In the genomic region with DNA sequence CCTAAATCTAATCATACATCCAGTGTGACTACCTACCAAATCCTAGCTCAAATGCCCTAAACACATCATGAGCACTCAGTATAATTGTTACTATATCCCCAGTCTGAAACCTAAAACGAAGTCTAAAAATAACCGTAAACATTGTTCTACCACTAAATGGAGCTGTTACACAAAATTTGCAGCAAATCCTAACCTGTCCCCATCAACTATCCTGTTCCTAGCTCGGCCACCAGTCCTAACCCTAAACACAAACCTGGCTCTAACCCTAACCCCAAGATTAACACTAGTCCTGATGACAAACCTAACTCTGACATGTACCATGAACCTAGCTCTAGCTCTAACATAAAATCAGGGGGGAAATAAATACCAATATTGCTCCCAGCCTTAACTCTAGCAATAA, we compare ENCODE assay signal across 20 mouse cellular contexts.
DNase-seq lines count a peak whose midpoint lies in the region; ATAC-seq and TF ChIP-seq lines count a peak whose summit lies in the region.
"Had no signal": no experiment of that assay in that cellular context is flagged by ENCODE, and none has a peak within 500 bp of the region (broad histone marks: within the 10 kb centered on the region; RNA-seq: fewer than 3 reads in every experiment).

No protein-coding gene starts in this region.

- no peak for TF ChIP-seq EP300 in CH12.LX (IDR thresholded peaks at IDR 0.05; ENCODE audit: low read length)

- no peaks in the 10 kb centered on the region for H3K27me3 ChIP-seq in hindbrain, embryonic 14.5 days (ENCODE audit: control insufficient read depth, insufficient read depth, low read length)
- H3K27me3 ChIP-seq in hindbrain, embryonic 10.5 days (ENCODE audit: insufficient read depth, poor library complexity, severe bottlenecking), result no peaks in the 10 kb centered on the region
- H3K27me3 ChIP-seq in lung, embryonic 14.5 days (ENCODE audit: insufficient read depth, low read length), result no peaks in the 10 kb centered on the region
- no peaks in the 10 kb centered on the region for H3K27me3 ChIP-seq in CH12.LX (replicated peaks)
- H3K27me3 ChIP-seq: hindbrain, embryonic 15.5 days had no signal

- in situ Hi-C loops in CH12.LX (cut with MboI; ENCODE audit: low pct_ligation_motif_present, low pct_unique_long_range_greater_than_20kb, low sequenced_read_pairs), result loop anchor here (10.0 to 25.0 kb wide), 5 partner anchors 52 to 1654 kb away; a partner anchor contains a TSS

- no peak for ATAC-seq in hindbrain, embryonic 14.5 days (ENCODE audit: low FRiP score)
- no peak for ATAC-seq in lung, embryonic 14.5 days (ENCODE audit: insufficient read depth)
- ATAC-seq in CD4-positive, CD25-positive, alpha-beta regulatory T cell, adult 4 months, result no peak
- ATAC-seq: activated CD4-positive, CD25-positive, alpha-beta regulatory T cell, adult 4 months; forebrain, embryonic 16.5 days had no signal

- TF ChIP-seq POLR2A in CH12.LX (IDR thresholded peaks at IDR 0.05; ENCODE audit: low read depth, low read length), result no peak

- peak; percentile 38 for DNase-seq in hindbrain, embryonic 14.5 days (ENCODE audit: low spot score)
- no peak for DNase-seq in hindbrain, embryonic 10.5 days (ENCODE audit: low spot score)
- peak; percentile 26 for DNase-seq in lung, embryonic 14.5 days
- DNase-seq in lung, postnatal 36 days, result no peak
- DNase-seq in CH12.LX (ENCODE audit: extremely low read depth) (no peak), MN1 (ENCODE audit: low spot score) (peak; percentile 5)
- DNase-seq: adrenal gland, postnatal 10 days; cerebellum, postnatal 10 days; kidney, adult 18-20 months; kidney, postnatal 14 days; lung, adult 2 months; spleen, adult 18-20 months; thymus, postnatal 36 days had no signal

- 67% methylated on average over 3 of the region's 3 CpGs for WGBS in hindbrain, embryonic 14.5 days
- WGBS in hindbrain, embryonic 10.5 days, result 77% methylated on average over 3 of the region's 3 CpGs
- WGBS in lung, embryonic 14.5 days, result 63% methylated on average over 3 of the region's 3 CpGs

- H3K4me1 ChIP-seq in hindbrain, embryonic 14.5 days (replicated peaks; ENCODE audit: control insufficient read depth, insufficient read depth, low read length), result no peaks in the 10 kb centered on the region
- H3K4me1 ChIP-seq in hindbrain, embryonic 10.5 days (replicated peaks), result no peaks in the 10 kb centered on the region
- no peaks in the 10 kb centered on the region for H3K4me1 ChIP-seq in lung, embryonic 14.5 days (ENCODE audit: insufficient read depth)
- H3K4me1 ChIP-seq in CH12.LX (ENCODE audit: control insufficient read depth in 1 of 2, insufficient read depth in 2 of 2), result no peaks in the 10 kb centered on the region
- H3K4me1 ChIP-seq: heart, embryonic 10.5 days; hindbrain, embryonic 15.5 days; midbrain, embryonic 12.5 days had no signal

- H3K27ac ChIP-seq in hindbrain, embryonic 14.5 days, result no peak overlapping the region
- H3K27ac ChIP-seq in hindbrain, embryonic 10.5 days, result no peak overlapping the region
- H3K27ac ChIP-seq in lung, embryonic 14.5 days (ENCODE audit: low read depth), result no peak overlapping the region
- H3K27ac ChIP-seq in CH12.LX (ENCODE audit: insufficient read depth, low read depth), result no peak overlapping the region
- H3K27ac ChIP-seq: heart, embryonic 10.5 days; hindbrain, embryonic 15.5 days; midbrain, embryonic 12.5 days had no signal

- peak; percentile 24; the same call in 1 of the 2 replicates for TF ChIP-seq CTCF in lung, embryonic 14.5 days (IDR thresholded peaks at IDR 0.05; ENCODE audit: low read depth)
- TF ChIP-seq CTCF in CH12.LX (conservative IDR thresholded peaks at IDR 0.05 in 1 of 2, IDR thresholded peaks at IDR 0.05 in 1 of 2; ENCODE audit: low read depth in 2 of 2, low read length in 2 of 2), result peak in 1 of 2 experiments; percentile 51; a peak in 2 of 4 replicates

- H3K9ac ChIP-seq in hindbrain, embryonic 14.5 days, result no peak overlapping the region
- no peak overlapping the region for H3K9ac ChIP-seq in lung, embryonic 14.5 days
- H3K9ac ChIP-seq in CH12.LX (ENCODE audit: insufficient read depth, low read depth), result no peak overlapping the region
- H3K9ac ChIP-seq: hindbrain, embryonic 15.5 days; midbrain, embryonic 12.5 days had no signal

- H3K79me2 ChIP-seq in CH12.LX (replicated peaks; ENCODE audit: control insufficient read depth, extremely low read depth, insufficient read depth, poor library complexity, severe bottlenecking), result no peaks in the 10 kb centered on the region

- dilution Hi-C loops in CH12.LX (cut with MboI; ENCODE audit: extremely low pct_ligation_motif_present, extremely low pct_unique_long_range_greater_than_20kb, low sequenced_read_pairs), result no loop called here

- no peaks in the 10 kb centered on the region for H3K9me3 ChIP-seq in hindbrain, embryonic 14.5 days (ENCODE audit: control insufficient read depth, low read length)
- no peaks in the 10 kb centered on the region for H3K9me3 ChIP-seq in hindbrain, embryonic 10.5 days
- no peaks in the 10 kb centered on the region for H3K9me3 ChIP-seq in lung, embryonic 14.5 days (ENCODE audit: low read depth, low read length)
- H3K9me3 ChIP-seq in CH12.LX (replicated peaks; ENCODE audit: low read length), result no peaks in the 10 kb centered on the region
- H3K9me3 ChIP-seq: heart, embryonic 10.5 days; hindbrain, embryonic 15.5 days; midbrain, embryonic 12.5 days had no signal

- no peak overlapping the region for H3K4me3 ChIP-seq in hindbrain, embryonic 14.5 days (replicated peaks; ENCODE audit: low read length)
- no peak overlapping the region for H3K4me3 ChIP-seq in hindbrain, embryonic 10.5 days
- no peak overlapping the region for H3K4me3 ChIP-seq in lung, embryonic 14.5 days (ENCODE audit: low read depth, low read length)
- no peak overlapping the region for H3K4me3 ChIP-seq in CH12.LX (replicated peaks in 1 of 3; ENCODE audit: low read depth in 2 of 3, low read length in 2 of 3, poor library complexity in 1 of 3)
- H3K4me3 ChIP-seq: erythroblast, embryonic 14.5 days; heart, embryonic 10.5 days; hindbrain, embryonic 15.5 days; midbrain, embryonic 12.5 days had no signal

- H3K36me3 ChIP-seq in hindbrain, embryonic 14.5 days (replicated peaks; ENCODE audit: control insufficient read depth, insufficient read depth), result no peaks in the 10 kb centered on the region
- H3K36me3 ChIP-seq in hindbrain, embryonic 10.5 days, result no peaks in the 10 kb centered on the region
- no peaks in the 10 kb centered on the region for H3K36me3 ChIP-seq in lung, embryonic 14.5 days (ENCODE audit: insufficient read depth)
- H3K36me3 ChIP-seq in CH12.LX (replicated peaks in 1 of 2; ENCODE audit: control insufficient read depth in 1 of 2, insufficient read depth in 1 of 2, low read length in 1 of 2), result no peaks in the 10 kb centered on the region
- H3K36me3 ChIP-seq: heart, embryonic 10.5 days; hindbrain, embryonic 15.5 days; midbrain, embryonic 12.5 days had no signal

- peak; percentile 56 for TF ChIP-seq RAD21 in CH12.LX (IDR thresholded peaks at IDR 0.05; ENCODE audit: low read depth, low read length)

- no peak overlapping the region for H3K4me2 ChIP-seq in hindbrain, embryonic 14.5 days (replicated peaks)
- H3K4me2 ChIP-seq in lung, embryonic 14.5 days, result no peak overlapping the region
- H3K4me2 ChIP-seq in CH12.LX (ENCODE audit: insufficient read depth, low read depth, poor library complexity, severe bottlenecking), result no peak overlapping the region
- H3K4me2 ChIP-seq: hindbrain, embryonic 15.5 days; midbrain, embryonic 12.5 days had no signal

TF ChIP-seq in CH12.LX, 34 proteins besides CTCF, POLR2A, EP300 and RAD21:
- TF ChIP-seq MEF2A (IDR thresholded peaks at IDR 0.05; ENCODE audit: borderline replicate concordance, low read depth, low read length) (peak; percentile 42; the same call in 1 of the 2 replicates), NRF1 (IDR thresholded peaks at IDR 0.05; ENCODE audit: low read depth, low read length) (no peak), SMC3 (IDR thresholded peaks at IDR 0.05; ENCODE audit: low read depth, low read length) (peak; percentile 48), UBTF (IDR thresholded peaks at IDR 0.05; ENCODE audit: low read depth, low read length) (no peak)

Comparison
In these comparisons a context has a peak if more than half of its experiments do, and no peak if none do; other contexts are left out.
1. DNase-seq: peak in hindbrain, embryonic 14.5 days (single experiment), lung, embryonic 14.5 days (single experiment) and MN1 (single experiment); none in hindbrain, embryonic 10.5 days (single experiment), lung, postnatal 36 days (single experiment) and CH12.LX (single experiment).